Mouse (Mus musculus) heart, embryonic 15.5 days (tissue): ENCODE measurements around the gene Podn. TPM values are rescaled to one million over a fixed set of nuclear protein-coding genes. Genes with fewer than 3 reads are reported as not detected.

Experiments used
- ATAC-seq: fragments of 200-750 bp; cut with Nextera tagmentation; replicated peaks from 2 replicates; pipeline ENCODE4 v1.8.0; 2017; ENCODE audit warnings: low read depth, moderate TSS enrichment; ENCODE audit not compliant: insufficient number of reproducible peaks, insufficient read depth, low FRiP score
- H3K27ac ChIP-seq: fragments of 300-500 bp; sonication (generic); 2 replicates; pipeline ENCODE4 v1.5.1; 2015; ENCODE audit warnings: mild to moderate bottlenecking, inconsistent platforms
- H3K27me3 ChIP-seq: fragments of 300-500 bp; sonication (generic); 2 replicates; pipeline ENCODE4 v1.6.1; 2015; ENCODE audit warnings: inconsistent platforms
- H3K36me3 ChIP-seq: fragments of 300-500 bp; sonication (generic); 2 replicates; pipeline ENCODE4 v1.6.1; 2015; ENCODE audit warnings: mild to moderate bottlenecking, inconsistent platforms
- H3K4me1 ChIP-seq: fragments of 300-500 bp; sonication (generic); replicated peaks from 2 replicates; pipeline ENCODE4 v1.6.1; 2015; ENCODE audit warnings: inconsistent platforms
- H3K4me2 ChIP-seq: fragments of 300-500 bp; sonication (generic); 2 replicates; pipeline ENCODE4 v1.6.1; 2015; ENCODE audit warnings: inconsistent platforms, mild to moderate bottlenecking, moderate library complexity
- H3K4me3 ChIP-seq: fragments of 300-500 bp; sonication (generic); 2 replicates; pipeline ENCODE4 v1.5.1; 2015; ENCODE audit warnings: mild to moderate bottlenecking, inconsistent platforms
- H3K9ac ChIP-seq: fragments of 300-500 bp; sonication (generic); 2 replicates; pipeline ENCODE4 v1.6.1; 2015; ENCODE audit warnings: mild to moderate bottlenecking, inconsistent platforms
- H3K9me3 ChIP-seq: fragments of 300-500 bp; sonication (generic); replicated peaks from 2 replicates; pipeline ENCODE4 v1.6.1; 2016; ENCODE audit warnings: inconsistent platforms
- WGBS: fragments of 180-500 bp; shearing (Covaris S2); methylation state at CpG from one replicate; pipeline ENCODE4 v1.1.7; 2015; ENCODE audit warnings: mixed read lengths; 5-methylcytosine and 5-hydroxymethylcytosine counted together
- polyA plus RNA-seq: library from polyadenylated mRNA; unstranded; fragments of >200 nt; fragmentation: Nextera tagmentation; extraction: Ambion mirVana; gene quantifications from 2 replicates; pipeline ENCODE4 v1.2.1, GENCODE M21; 2015

The Podn gene
- polyA plus RNA-seq, 1 experiment from 2014 or later = 0.26 TPM

DNA sequence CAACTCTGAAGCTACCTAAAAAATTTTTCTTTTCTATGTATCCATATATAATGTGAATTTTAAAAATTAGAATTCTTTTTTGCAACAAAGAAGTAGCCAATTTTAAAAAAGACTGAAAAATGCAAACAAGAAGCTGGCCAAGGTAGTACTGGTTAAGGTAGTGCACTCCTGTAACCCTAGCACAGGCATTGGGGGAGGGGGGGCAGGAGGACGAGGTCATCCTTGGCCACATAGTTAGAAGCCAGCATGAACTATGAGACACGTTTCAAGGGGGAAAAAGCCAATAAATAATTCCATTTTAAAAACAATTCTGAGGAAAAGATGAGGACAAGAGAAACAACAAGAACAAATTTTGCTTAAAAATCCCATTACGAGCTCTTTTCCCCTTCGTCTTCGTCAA lies 33.7 kb downstream of the Podn start:
- Histone ChIP-seq H3K4me2 (no peak overlapping the region), H3K27ac (no peak overlapping the region), H3K9me3 (no peaks in the 10 kb centered on the region), H3K9ac (no peak overlapping the region), H3K4me3 (no peak overlapping the region), H3K4me1 (0 out of 2 replicates have a peak, but pooled peaks cover 11% of the 10 kb centered on the region), H3K36me3 (peaks cover 32% of the 10 kb centered on the region), H3K27me3 (no peaks in the 10 kb centered on the region)
- WGBS = 91% methylated on average over 5 of the region's 5 CpGs
- ATAC-seq = no peak

DNA sequence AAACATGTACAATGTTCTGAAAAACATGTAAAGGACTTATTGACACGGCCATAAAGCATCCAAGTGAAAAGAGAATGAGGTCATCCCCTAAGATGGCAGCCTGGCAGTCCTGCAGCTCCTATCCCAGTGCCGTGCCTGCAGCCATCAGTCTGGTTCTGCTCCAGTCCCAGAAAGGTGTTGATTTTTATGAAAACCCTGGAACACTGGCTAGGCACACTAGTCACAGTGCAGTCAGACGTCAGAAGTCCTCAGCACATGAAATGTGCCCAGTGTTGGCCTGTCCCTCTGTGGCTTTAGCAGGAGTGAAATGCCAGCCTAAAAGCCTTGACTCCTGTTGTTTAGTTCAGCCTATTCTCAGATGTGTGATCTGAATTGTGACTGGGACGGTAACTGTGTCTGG lies 35.5 kb downstream of the Podn start:
- 0 out of 2 replicates have a peak, but pooled peaks cover 11% of the 10 kb centered on the region for H3K4me1 ChIP-seq
- no peaks in the 10 kb centered on the region for H3K27me3 ChIP-seq
- no peak for ATAC-seq
- H3K9ac ChIP-seq = no peak overlapping the region
- H3K4me2 ChIP-seq = no peak overlapping the region
- no peaks in the 10 kb centered on the region for H3K9me3 ChIP-seq
- H3K36me3 ChIP-seq = peaks cover 30% of the 10 kb centered on the region
- H3K27ac ChIP-seq = no peak overlapping the region
- WGBS = 76% methylated on average over 4 of the region's 4 CpGs
- H3K4me3 ChIP-seq = no peak overlapping the region

DNA sequence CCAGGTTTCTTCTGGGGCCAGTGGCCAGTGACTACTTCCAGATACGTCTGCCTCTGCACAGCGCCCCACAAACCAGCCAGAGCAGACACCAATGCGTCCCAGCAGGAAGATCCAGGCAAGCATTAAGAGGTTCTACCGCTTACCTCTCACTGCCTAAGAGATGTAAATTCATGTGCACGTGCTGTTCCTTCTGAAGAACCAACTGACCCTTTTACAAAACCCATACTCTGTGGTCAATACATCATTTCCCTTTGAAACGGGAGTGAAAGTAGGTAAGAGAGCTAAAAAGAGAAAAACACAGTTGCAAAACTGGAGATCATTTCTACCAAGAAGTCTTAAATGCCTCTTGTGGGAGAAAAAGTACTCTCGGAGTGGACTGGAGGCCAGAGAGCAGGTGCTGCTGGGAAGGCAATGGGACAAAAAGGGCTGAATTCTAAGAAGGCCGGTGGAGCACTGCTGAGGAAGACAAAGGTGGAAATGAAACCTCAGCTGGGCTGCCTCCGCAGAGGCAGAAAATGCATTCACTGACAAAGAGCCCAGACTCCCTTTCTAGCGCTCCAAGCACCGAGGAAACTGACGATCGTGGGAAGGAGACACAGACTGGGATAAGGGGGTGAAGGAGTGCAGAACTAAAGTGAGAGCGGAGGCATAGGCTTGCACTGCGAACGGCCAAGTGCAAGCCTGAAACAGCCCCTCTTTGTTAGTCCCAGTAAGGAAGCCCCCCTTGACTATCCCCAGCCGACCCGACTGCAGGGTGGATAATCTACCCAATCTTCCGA lies 36.5 kb downstream of the Podn start:
- H3K9ac ChIP-seq = no peak overlapping the region
- H3K4me3 ChIP-seq = no peak overlapping the region
- no peaks in the 10 kb centered on the region for H3K27me3 ChIP-seq
- no peak for ATAC-seq
- 82% methylated on average over 19 of the region's 19 CpGs for WGBS
- no peak overlapping the region for H3K4me2 ChIP-seq
- 0 out of 2 replicates have a peak, but pooled peaks cover 6% of the 10 kb centered on the region for H3K4me1 ChIP-seq
- H3K27ac ChIP-seq = no peak overlapping the region
- peaks cover 34% of the 10 kb centered on the region for H3K36me3 ChIP-seq
- no peaks in the 10 kb centered on the region for H3K9me3 ChIP-seq

DNA sequence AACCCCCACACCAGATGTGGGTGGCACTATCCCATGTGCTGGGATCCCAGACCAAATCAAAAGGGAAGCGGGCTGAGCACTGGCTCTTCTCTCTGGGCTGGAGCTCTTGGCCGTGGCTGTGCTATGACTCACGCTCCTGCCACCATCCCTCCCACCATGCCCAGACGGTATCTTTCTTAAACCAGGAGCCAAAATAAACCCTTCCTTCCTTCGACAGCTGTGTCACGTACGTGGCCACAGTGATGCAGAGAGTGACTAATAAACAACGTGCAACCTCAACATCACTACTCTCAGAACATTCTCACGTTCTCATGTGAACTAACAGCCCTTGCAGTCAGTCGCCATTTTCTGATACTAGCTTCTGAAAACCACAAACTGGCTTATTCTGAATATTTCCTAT lies 38.1 kb downstream of the Podn start:
- ATAC-seq = peak; percentile 64
- no peak overlapping the region for H3K4me2 ChIP-seq
- H3K27ac ChIP-seq = no peak overlapping the region
- H3K4me3 ChIP-seq = no peak overlapping the region
- 49% methylated on average over 10 of the region's 10 CpGs for WGBS
- peaks cover 33% of the 10 kb centered on the region for H3K36me3 ChIP-seq
- H3K9me3 ChIP-seq = no peaks in the 10 kb centered on the region
- no peaks in the 10 kb centered on the region for H3K27me3 ChIP-seq
- no peak overlapping the region for H3K9ac ChIP-seq
- 0 out of 2 replicates have a peak, but pooled peaks cover 6% of the 10 kb centered on the region for H3K4me1 ChIP-seq

DNA sequence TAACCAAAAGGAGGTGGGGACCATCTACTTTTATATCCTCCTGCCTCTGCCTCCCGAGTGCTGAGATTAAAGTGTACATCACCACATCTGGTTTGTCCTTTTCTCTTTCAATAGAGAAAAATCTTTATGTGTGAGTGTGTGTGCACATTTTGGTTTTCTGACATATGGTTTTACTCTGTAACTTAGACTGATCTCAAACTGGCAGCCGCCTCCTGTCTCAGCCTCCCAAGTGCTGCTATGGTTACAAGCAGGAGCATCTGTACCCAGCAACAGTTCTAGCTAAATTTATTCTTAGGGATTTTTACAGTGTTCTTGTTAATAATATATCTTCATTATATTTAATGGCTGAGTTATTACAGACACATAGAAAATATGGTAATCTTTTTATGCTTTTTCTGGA lies 39.0 kb downstream of the Podn start:
- Histone ChIP-seq H3K9me3 (no peaks in the 10 kb centered on the region), H3K4me3 (no peak overlapping the region), H3K27ac (no peak overlapping the region), H3K9ac (no peak overlapping the region), H3K27me3 (no peaks in the 10 kb centered on the region), H3K36me3 (peaks cover 25% of the 10 kb centered on the region), H3K4me2 (no peak overlapping the region), H3K4me1 (peaks cover 13% of the 10 kb centered on the region)
- WGBS = 94% methylated on average over 2 of the region's 2 CpGs
- ATAC-seq = no peak

DNA sequence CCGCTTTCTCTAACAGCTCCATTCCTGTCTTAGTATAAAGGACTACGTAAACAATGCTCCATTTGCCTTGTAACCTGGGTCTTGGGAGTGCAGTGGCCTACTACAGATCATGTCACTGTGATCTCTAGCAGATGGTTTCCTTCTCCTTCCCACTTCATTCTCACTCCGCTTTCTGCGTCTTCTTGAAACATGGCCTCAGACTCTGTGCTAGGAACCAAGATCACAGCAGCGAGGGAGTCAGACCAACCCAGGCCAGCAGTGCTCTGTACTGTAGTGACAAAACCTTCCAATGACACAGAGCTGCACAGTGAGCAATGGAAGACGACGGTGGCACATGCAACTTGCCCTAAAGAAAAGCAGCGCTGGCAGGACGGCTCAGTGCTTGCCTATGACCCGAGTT lies 40.4 kb downstream of the Podn start:
- Histone ChIP-seq H3K36me3 (peaks cover 27% of the 10 kb centered on the region), H3K9me3 (no peaks in the 10 kb centered on the region), H3K27me3 (no peaks in the 10 kb centered on the region), H3K4me1 (peaks cover 13% of the 10 kb centered on the region), H3K4me2 (no peak overlapping the region), H3K9ac (no peak overlapping the region), H3K27ac (no peak overlapping the region), H3K4me3 (no peak overlapping the region)
- 89% methylated on average over 10 of the region's 10 CpGs for WGBS
- no peak for ATAC-seq

DNA sequence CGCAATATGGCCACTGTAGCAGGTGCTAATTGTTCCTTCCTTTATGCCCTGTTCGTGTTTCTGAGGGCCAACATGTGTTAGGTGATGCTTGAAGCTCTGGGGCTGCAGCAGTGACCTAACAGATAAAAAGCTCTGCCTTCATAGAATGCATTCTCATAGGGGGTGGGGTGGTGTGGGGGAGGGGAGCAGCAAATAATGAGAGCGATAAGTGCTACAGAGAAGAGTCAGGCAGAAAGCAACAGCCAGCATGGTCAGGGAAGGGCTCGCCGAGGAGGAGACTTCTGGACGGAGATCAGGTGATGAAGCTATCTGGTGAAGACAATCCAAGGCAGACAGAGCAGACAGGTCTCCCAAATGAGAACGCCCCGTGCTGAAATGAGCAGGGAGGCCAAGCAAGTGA lies 43.6 kb downstream of the Podn start:
- H3K4me1 ChIP-seq = peaks cover 8% of the 10 kb centered on the region
- H3K9ac ChIP-seq = no peak overlapping the region
- no peak for ATAC-seq
- no peaks in the 10 kb centered on the region for H3K9me3 ChIP-seq
- no peak overlapping the region for H3K4me2 ChIP-seq
- 49% methylated on average over 8 of the region's 8 CpGs for WGBS
- H3K36me3 ChIP-seq = peaks cover 45% of the 10 kb centered on the region
- no peak overlapping the region for H3K4me3 ChIP-seq
- no peaks in the 10 kb centered on the region for H3K27me3 ChIP-seq
- no peak overlapping the region for H3K27ac ChIP-seq

DNA sequence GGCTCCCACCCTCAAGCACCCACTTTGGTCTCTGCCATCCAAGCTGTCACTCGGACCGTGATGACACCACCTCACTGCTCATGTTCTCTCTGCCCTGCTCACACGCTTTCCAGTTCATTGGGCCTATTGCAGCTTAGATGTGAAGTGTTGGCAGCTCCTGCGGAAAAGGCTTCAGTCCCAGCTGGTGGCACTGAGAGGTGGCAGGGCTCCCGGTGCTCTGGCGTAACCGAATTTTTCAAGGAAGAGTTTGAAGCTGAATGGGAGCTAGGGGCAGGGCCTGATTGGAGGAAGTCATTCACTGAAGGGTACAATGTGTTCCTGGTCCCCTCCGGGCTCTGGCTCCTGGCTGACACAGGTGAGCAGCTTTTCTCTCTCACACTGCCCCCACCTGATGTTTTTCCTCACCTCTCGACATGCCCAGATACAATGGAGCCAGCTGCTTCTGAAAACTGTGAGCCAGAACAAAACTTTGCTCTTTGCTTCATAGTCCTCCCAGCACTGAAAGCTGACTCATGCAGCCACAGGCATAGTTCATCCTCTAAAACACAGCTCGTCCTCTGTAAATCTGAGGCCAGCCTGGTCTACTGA lies 44.5 kb downstream of the Podn start:
- Histone ChIP-seq H3K4me3 (no peak overlapping the region), H3K4me1 (peaks cover 8% of the 10 kb centered on the region), H3K27ac (no peak overlapping the region), H3K27me3 (no peaks in the 10 kb centered on the region), H3K36me3 (peaks cover 51% of the 10 kb centered on the region), H3K9ac (no peak overlapping the region), H3K4me2 (no peak overlapping the region), H3K9me3 (no peaks in the 10 kb centered on the region)
- no peak for ATAC-seq
- 74% methylated on average over 10 of the region's 10 CpGs for WGBS

DNA sequence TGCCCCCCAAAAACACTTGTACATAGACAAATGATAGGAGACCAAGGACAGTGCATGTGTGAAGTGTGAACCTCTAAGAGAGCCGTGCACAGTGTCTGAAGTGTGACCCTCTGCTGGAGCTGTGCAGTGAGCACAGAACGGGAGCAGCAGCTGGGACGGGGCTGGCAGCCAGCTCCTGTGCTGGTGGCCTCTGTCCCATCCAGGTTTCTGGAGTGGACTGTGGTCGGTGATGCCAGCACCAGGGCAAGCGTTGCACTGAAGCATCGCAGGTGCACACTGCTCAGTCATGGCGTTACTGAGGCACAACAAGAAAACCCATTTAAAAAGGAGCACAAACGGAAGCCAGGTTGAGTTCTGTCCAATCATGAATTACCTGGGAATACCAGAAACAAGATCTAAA lies 50.1 kb downstream of the Podn start:
- H3K4me3 ChIP-seq = no peak overlapping the region
- H3K27me3 ChIP-seq = no peaks in the 10 kb centered on the region
- 68% methylated on average over 8 of the region's 8 CpGs for WGBS
- no peak overlapping the region for H3K4me2 ChIP-seq
- H3K9ac ChIP-seq = no peak overlapping the region
- H3K27ac ChIP-seq = no peak overlapping the region
- no peaks in the 10 kb centered on the region for H3K9me3 ChIP-seq
- no peak for ATAC-seq
- H3K4me1 ChIP-seq = peaks cover 11% of the 10 kb centered on the region; the same call in 1 of the 2 replicates
- H3K36me3 ChIP-seq = peaks cover 38% of the 10 kb centered on the region

DNA sequence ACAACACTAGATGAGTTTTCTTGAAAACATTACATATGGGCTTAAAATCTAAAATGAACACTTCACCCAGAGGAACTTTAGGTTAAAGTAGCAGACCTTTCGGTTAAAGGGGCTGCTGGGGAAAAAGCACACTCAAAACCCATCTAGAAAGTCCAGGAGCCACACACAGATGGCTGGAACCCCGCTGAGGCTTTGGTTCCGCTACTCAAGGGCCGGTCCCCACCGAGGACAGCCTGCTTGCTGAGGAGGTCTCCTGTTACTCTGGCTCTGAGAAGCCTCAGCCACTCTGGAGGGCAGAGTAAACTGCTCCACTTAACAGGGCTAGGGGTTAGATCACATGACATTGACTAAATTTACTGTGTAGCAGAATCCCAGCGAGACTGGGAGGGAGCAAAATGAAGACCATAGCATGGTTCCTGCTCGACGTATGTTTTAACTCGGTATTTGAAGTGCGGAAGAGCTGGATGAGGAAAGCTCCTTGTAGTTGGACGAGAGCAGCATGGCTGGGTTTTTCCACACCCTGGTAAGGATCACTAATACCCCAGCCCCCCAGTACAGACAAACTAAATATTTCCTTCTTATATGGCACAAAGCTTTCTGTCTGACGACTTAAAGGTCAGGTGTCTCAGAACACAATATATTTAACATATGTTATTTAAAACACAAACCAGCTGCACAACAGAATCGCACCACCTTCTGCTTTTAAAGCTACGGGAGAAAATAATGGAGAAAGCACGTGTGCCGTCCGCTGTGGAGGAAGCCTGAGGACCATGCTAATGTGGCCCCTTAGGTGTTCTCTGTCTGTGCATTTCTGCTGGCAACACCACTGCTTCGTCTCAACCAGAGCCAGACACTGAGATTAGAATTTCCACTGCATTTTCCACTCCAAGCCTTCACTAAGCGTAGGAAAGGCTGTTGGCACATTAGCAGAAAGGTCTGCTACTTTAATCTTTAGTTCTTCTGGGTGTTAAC lies 50.8 kb downstream of the Podn start:
- Histone ChIP-seq H3K4me3 (no peak overlapping the region), H3K9me3 (no peaks in the 10 kb centered on the region), H3K36me3 (peaks cover 34% of the 10 kb centered on the region; the same call in 1 of the 2 replicates), H3K27me3 (no peaks in the 10 kb centered on the region), H3K27ac (no peak overlapping the region), H3K9ac (no peak overlapping the region), H3K4me1 (peaks cover 11% of the 10 kb centered on the region; the same call in 1 of the 2 replicates), H3K4me2 (no peak overlapping the region)
- 65% methylated on average over 19 of the region's 19 CpGs for WGBS
- ATAC-seq = no peak

DNA sequence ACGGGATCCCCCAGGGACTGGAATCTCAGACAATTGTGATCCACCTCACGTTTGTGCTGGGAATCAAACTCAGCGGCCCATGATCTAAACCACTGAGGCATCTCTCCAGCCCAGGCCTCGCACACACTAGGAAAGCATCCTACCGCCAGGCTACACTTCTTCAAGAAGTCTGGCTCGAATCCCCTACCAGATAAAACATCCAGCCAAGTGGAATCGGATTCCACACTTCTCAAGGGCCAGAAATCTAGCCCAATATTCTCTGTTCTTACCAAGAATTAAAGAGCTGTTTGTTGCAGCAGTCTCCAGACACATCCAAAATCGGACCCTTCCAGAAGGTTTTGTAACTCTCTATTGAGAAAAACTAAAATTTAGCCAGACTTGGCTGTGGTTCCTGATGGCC lies 59.2 kb downstream of the Podn start:
- Histone ChIP-seq H3K9ac (no peak overlapping the region), H3K4me3 (no peak overlapping the region), H3K9me3 (no peaks in the 10 kb centered on the region), H3K4me2 (no peak overlapping the region), H3K36me3 (0 out of 2 replicates have a peak, but pooled peaks cover 3% of the 10 kb centered on the region), H3K27ac (no peak overlapping the region), H3K27me3 (peaks cover 16% of the 10 kb centered on the region), H3K4me1 (peaks cover 4% of the 10 kb centered on the region)
- ATAC-seq = no peak
- 81% methylated on average over 8 of the region's 8 CpGs for WGBS
